Mouse (Mus musculus) erythroblast, embryonic 14.5 days (primary cell): ENCODE results near the gene Orm1. TPM values are rescaled to one million over a fixed set of nuclear protein-coding genes. Genes with fewer than 3 reads are reported as not detected.

Source experiments
- H3K27me3 ChIP-seq: 2 replicates; pipeline ENCODE4 v1.6.1; 2012; ENCODE audit warnings: inconsistent platforms; ENCODE audit not compliant: control insufficient read depth
- H3K36me3 ChIP-seq: 2 replicates; pipeline ENCODE4 v1.6.1; 2012; ENCODE audit warnings: mild to moderate bottlenecking, inconsistent platforms; ENCODE audit not compliant: control insufficient read depth
- H3K4me1 ChIP-seq: 2 replicates; pipeline ENCODE4 v1.6.1; 2012; ENCODE audit warnings: inconsistent platforms; ENCODE audit not compliant: control insufficient read depth
- H3K4me3 ChIP-seq: replicated peaks from 2 replicates; pipeline ENCODE3; 2012; ENCODE audit warnings: moderate library complexity, mild to moderate bottlenecking, inconsistent platforms
- H3K9me3 ChIP-seq: 2 replicates; pipeline ENCODE4 v1.6.1; 2012; ENCODE audit warnings: low read length, inconsistent platforms, mixed read lengths; ENCODE audit not compliant: control insufficient read depth
- GATA1 ChIP-seq: IDR thresholded peaks from 2 replicates; pipeline ENCODE4 v1.6.1; 2012; ENCODE audit warnings: low read length, inconsistent platforms, mixed read lengths
- TAL1 ChIP-seq: IDR thresholded peaks from 3 replicates; pipeline ENCODE4 v1.6.1; 2012; ENCODE audit warnings: low read length, inconsistent platforms, mixed read lengths
- polyA plus RNA-seq: library from polyadenylated mRNA; stranded (reverse); fragments of >175 nt; gene quantifications from 2 replicates; pipeline ENCODE4 v1.2.3, GENCODE M21; 2012

The Orm1 gene
- polyA plus RNA-seq, 1 experiment, result not detected

- no peak overlapping the region for H3K4me3 ChIP-seq
- TF ChIP-seq GATA1 (no peak), TAL1 (no peak)
- no peaks in the 10 kb centered on the region for H3K27me3 ChIP-seq
- no peaks in the 10 kb centered on the region for H3K9me3 ChIP-seq
- H3K4me1 ChIP-seq, result peaks cover 55% of the 10 kb centered on the region
- peaks cover 67% of the 10 kb centered on the region for H3K36me3 ChIP-seq
Observed at GRCm38 (mm10) chr4:63389121-63389886, 44.9 kb downstream of the Orm1 start.

GRCm38 (mm10) chr4:63389887-63390528 is 45.6 kb downstream of the Orm1 start:
- no peak for TF ChIP-seq TAL1
- no peak for TF ChIP-seq GATA1
- peaks cover 72% of the 10 kb centered on the region for H3K36me3 ChIP-seq
- H3K27me3 ChIP-seq, result no peaks in the 10 kb centered on the region
- peaks cover 49% of the 10 kb centered on the region for H3K4me1 ChIP-seq
- H3K9me3 ChIP-seq, result no peaks in the 10 kb centered on the region
- H3K4me3 ChIP-seq, result no peak overlapping the region

- Histone ChIP-seq H3K9me3 (no peaks in the 10 kb centered on the region), H3K4me3 (no peak overlapping the region), H3K4me1 (peaks cover 38% of the 10 kb centered on the region), H3K36me3 (peaks cover 68% of the 10 kb centered on the region), H3K27me3 (no peaks in the 10 kb centered on the region)
- TF ChIP-seq GATA1, result no peak
- TF ChIP-seq TAL1, result no peak
Observed at GRCm38 (mm10) chr4:63391322-63391721, 47.0 kb downstream of the Orm1 start.

Other genes with a start within 250 kb of the Orm1 start
- gene Ambp, start 189.8 kb upstream of the Orm1 start, polyA plus RNA-seq, result 0.25 and 0.71 TPM in 2 replicates
- gene Kif12, start 172.4 kb upstream of the Orm1 start, polyA plus RNA-seq, result 0.03 TPM in 1 of 2 replicates, not detected in the other
- gene Col27a1, start 130.6 kb upstream of the Orm1 start, polyA plus RNA-seq, result 0.01 TPM in 1 of 2 replicates, not detected in the other
- not detected in 2 replicates for gene Orm3, start 11.6 kb downstream of the Orm1 start, polyA plus RNA-seq
- gene Orm2, start 17.9 kb downstream of the Orm1 start, polyA plus RNA-seq, result not detected in 2 replicates
- gene Akna, start 58.8 kb downstream of the Orm1 start, polyA plus RNA-seq, result 1.3 and 1.6 TPM in 2 replicates
- gene Whrn, start 151.4 kb downstream of the Orm1 start, polyA plus RNA-seq, result 0.02 and 0.04 TPM in 2 replicates
- gene Atp6v1g1, start 200.2 kb downstream of the Orm1 start, polyA plus RNA-seq, result 12.2 and 16.2 TPM in 2 replicates
- gene Tmem268, start 214.2 kb downstream of the Orm1 start, polyA plus RNA-seq, result 0.04 and 0.12 TPM in 2 replicates